Mouse (Mus musculus) E14TG2a.4 (cell line): ENCODE measurements around the gene Cfap69.

Experiments
- CTCF ChIP-seq: conservative IDR thresholded peaks from 2 replicates; pipeline ENCODE4 v1.5.1; 2014; ENCODE audit warnings: low read length
- NANOG ChIP-seq: IDR thresholded peaks from 2 replicates; pipeline ENCODE4 v1.6.1; 2014; ENCODE audit warnings: borderline replicate concordance, low read length, mixed read lengths
- POU5F1 ChIP-seq: IDR thresholded peaks from 2 replicates; pipeline ENCODE4 v1.6.1; 2014; ENCODE audit warnings: low read length, borderline replicate concordance

- TF ChIP-seq CTCF (no peak), POU5F1 (no peak), NANOG (no peak)
Measured at GRCm38 (mm10) chr5:5646173-5646572, 17.9 kb downstream of the Cfap69 start.
